Mouse (Mus musculus) olfactory bulb, adult 2 months (tissue): ENCODE data around the gene Timp3.

ENCODE experiments used
- CTCF ChIP-seq: fragments of 200-500 bp; IDR thresholded peaks from 2 replicates; pipeline ENCODE4 v1.5.1; 2012; ENCODE audit warnings: low read depth, mild to moderate bottlenecking, low read length, moderate library complexity; ENCODE audit not compliant: insufficient read depth
- POLR2A ChIP-seq: fragments of 200-500 bp; IDR thresholded peaks from 2 replicates; pipeline ENCODE4 v1.6.1; 2012; ENCODE audit warnings: mild to moderate bottlenecking, low read depth, low read length, moderate library complexity; ENCODE audit not compliant: insufficient read depth

DNA sequence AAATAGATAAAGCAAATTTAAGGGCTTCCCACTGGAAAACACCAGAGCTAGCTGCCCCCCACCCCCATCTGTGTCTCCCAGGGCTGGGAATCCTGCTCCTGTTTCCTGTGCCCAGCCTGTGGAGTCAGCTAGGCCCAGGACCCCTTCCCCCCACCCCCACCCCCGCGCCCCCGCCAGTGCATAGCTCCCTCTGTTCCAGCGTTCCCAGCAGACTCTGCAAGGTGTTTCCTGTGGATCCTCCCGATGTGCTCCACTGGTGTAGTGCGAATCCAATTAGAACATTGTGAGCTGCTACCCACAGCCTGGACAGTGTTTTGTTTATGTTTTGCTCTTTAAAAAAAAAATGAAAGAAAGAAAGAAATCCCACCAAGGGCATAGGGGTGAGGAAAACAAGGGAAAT lies 25.1 kb downstream of the Timp3 start:
- no peak for TF ChIP-seq POLR2A
- TF ChIP-seq CTCF: no peak
